Mouse (Mus musculus) naive thymus-derived CD4-positive, alpha-beta T cell, adult 2 months (primary cell): ENCODE measurements around the gene Dnaic1.

Source experiments
- DNase-seq: peaks from one replicate; pipeline ENCODE4 v3.0.0-alpha.2; 2011; ENCODE audit warnings: low read depth

The Dnaic1 gene

GRCm38 (mm10) chr4:41571490-41571889 is 1.9 kb downstream of the Dnaic1 start:
- DNase-seq: peak; percentile 5

GRCm38 (mm10) chr4:41573492-41573891 is 3.9 kb downstream of the Dnaic1 start:
- no peak for DNase-seq

DNA sequence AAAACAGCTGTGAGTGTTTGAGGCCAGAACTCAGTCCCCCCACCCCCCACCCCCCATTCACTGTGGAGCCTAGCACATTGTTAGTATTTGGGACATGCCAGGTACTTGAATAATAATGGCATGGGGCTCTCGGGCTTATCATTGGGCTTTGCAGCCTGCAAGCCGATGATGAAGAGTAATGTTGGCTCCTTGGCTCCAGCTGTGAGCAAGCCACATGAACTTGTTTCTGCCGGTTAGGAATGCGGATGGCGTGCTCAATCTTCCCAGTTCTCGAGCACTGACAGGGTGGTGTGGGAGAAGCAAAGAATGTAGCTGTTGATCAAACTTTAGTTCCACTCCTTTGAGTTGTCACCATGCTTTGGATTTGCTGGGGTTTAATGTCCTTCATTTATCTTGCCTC is 6.3 kb downstream of the Dnaic1 start:
- no peak for DNase-seq

GRCm38 (mm10) chr4:41583353-41583752 is 13.8 kb downstream of the Dnaic1 start:
- no peak for DNase-seq

GRCm38 (mm10) chr4:41602818-41603217 is 33.2 kb downstream of the Dnaic1 start:
- DNase-seq: no peak

- DNase-seq: no peak
Measured at GRCm38 (mm10) chr4:41604476-41605396, 35.2 kb downstream of the Dnaic1 start.

DNA sequence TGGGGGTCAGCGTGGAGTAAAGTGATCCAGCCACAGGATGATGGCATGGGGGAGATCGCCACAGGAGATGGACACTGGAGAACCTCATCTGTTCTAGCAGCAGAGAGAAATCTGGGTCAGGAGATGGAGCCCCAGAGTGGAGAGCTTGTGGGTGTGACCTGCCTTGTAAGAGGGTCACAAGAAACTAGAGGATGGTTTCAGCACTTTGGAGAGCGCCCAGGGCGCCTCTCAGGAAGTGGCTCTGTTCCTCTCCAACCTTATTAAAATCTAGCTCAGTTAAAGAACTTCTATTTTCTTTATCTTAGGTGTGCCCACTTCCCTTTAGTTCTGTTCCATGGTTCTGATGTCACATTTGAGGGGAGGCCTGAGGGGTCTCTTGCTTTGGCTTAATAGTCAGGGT is 37.2 kb downstream of the Dnaic1 start:
- peak; percentile 11 for DNase-seq

GRCm38 (mm10) chr4:41609681-41610593 is 40.4 kb downstream of the Dnaic1 start:
- peak; percentile 19 for DNase-seq

DNA sequence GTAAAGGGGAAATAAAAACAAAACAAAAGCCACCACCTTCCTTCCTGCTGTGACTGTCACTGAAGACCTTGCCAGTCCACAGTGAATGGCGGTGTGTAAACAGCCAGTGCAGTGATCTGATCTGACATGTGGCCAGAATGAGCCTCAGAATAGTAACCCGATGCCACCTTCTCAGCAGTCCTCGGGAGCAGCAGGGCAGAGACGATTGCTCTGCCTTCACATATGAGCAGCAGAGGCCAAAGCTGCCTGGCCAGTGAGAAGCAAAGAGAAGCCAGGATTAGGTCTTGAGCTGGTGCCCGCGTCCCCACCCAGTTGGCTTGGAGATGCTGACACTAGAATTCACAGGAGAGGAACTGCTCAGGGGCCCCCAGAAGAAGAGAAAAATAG is 41.0 kb downstream of the Dnaic1 start:
- no peak for DNase-seq

- DNase-seq: no peak
Measured at GRCm38 (mm10) chr4:41612166-41612565, 42.6 kb downstream of the Dnaic1 start.

DNA sequence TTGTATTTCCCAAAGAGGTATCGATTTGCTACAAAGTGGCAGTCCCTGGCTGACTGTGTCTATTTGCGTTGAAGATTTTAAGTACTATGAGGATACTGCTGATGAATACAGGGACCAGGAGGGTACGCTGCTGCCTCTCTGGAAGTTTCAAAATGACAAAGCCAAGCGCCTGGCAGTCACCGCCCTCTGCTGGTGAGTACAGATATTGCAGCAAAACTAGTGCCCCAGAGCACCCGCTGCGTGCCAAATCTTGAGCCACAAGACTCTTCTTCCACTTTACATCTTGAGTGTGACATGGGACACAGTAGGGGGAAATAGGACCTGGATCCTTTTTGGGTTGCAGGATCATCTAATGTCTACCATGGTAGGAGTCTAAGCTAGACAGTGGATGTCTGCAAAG is 44.6 kb downstream of the Dnaic1 start:
- DNase-seq: peak; percentile 73

DNA sequence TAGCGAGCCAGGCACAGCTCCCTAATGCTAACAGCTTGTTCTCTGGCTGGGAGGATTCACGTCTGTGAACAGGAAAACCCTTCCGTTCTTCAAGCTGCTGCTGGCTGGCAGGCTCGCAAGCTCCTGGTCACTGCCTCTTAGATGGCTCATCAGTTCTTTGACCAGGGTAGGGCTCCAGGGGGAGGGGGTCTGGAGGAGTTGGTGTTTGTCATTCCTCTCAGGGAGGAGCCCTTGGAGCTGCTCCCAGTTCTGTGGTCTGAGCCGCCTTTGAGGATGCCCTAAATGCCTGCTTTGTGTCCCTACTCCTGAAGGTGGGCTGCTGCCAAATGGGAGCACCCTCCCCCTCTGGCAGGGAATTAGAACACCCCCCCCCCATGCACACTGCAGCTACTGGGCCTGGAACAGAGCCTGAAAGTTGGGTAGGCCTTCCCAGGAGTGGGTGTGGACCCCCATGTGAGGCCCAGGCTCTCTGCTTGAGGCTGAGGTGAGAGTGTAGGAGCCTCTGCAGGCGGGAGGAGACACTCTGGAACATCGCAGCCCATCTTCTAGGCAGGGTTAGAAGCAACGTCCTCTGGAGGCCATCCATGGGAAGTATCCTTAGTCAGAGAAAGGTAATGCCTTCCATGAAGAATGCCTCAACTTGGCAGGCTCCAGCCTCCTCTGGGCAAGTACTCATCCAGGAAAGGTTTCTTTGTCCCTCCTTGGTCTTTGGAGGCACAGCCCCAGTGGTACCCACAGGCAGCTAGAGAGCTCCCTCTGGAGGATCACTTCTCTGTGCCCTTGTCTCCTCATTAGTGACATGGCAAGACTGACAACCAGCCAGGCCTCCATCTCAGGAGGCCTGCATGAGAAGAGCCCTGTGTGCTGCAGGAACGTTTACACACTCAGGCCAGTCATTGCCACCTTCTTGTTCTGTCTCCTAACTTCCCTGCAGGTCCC is 46.4 kb downstream of the Dnaic1 start:
- DNase-seq: no peak

DNA sequence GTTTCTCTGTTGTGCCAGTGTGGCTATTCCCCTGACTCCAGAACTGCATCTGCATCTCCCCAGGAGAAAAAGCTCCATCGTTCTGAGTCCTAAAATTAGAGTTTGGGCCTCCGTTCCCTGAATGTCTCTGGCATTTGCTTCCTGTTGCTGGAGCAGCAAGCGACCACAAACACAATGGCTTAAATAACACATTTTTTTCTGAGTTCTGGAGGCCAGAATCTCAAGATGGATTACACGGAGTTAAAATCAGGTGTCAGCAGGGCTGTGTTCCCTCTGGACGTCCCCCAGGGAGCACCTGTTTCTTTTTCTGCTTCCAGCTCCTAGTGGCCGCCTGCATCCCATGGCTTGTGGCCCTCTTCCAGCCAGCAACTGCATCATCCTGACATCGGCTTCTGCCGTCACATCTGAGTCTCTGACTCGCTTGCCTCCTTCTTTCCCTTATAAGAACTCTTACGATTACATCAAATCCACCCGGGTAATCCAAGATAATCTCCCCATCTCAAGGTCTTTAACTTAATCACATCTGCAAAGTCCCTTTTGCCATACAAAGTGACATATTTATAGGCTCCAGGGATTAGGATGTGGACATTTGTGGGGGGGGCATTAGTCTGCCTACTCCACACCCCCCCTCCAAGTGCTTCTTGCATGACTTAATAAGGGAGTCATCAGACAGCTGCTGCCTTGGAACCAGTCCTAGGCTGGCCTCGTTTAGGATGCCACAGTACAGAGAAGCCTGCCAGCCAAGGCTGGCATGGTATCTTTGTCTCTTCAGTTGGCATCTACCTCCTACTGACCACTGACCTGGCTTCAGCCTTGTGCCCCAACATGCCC is 49.6 kb downstream of the Dnaic1 start:
- DNase-seq: no peak

DNA sequence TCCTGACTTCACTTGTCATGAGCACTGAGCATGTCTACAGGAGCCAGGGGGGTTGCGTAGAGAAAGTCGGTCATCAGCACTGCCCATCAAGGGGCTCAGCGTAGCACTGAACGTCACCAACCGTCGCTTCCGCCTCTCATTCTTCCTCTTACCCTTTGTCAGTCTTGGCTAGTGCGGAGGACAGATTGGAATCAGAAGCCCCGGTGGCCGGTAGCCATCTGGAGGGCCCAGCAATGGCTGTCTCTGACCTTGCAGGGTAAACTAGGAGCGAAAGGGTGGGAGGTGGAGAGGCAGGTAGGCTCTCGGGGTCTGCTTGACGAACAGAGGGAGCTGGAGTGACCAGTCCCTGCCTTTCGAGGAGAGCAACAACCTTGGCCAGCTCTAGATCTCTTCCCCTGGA is 52.5 kb downstream of the Dnaic1 start:
- DNase-seq: no peak

DNA sequence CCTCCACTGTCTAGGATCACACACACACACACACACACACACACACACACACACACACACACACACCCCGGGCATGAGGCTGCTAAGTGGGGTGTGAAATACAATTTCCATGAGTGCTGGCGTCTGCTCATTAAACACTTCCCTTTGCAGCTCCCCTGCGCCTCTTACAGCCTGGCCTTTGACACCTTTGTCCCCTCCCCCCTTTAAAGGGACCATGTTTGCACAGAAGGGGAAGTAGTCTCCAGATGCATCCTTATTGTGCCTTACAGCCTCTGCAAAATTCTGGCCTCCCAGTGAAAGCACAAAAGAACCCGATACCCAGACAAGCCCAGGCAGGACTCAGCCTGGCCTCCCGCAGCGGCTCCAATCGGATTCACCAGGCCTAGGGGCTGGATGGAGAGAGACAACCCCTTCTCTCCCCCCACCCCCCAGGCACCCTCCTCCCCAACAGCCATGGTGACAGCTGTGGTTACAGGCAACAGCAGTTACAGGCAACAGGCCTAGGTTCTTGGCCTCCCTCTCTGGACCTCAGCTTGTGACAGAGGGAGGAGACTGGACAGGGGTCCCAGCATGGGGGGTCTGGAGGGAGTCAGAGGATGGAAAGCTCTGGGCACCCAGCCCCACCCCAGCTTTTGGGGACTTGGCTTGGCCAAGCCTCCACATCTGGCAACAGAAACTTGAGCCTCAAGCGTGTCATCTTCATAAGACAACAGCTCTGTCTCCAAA is 58.8 kb downstream of the Dnaic1 start:
- DNase-seq: no peak

- no peak for DNase-seq
Measured at GRCm38 (mm10) chr4:41630196-41630595, 60.6 kb downstream of the Dnaic1 start.

DNA sequence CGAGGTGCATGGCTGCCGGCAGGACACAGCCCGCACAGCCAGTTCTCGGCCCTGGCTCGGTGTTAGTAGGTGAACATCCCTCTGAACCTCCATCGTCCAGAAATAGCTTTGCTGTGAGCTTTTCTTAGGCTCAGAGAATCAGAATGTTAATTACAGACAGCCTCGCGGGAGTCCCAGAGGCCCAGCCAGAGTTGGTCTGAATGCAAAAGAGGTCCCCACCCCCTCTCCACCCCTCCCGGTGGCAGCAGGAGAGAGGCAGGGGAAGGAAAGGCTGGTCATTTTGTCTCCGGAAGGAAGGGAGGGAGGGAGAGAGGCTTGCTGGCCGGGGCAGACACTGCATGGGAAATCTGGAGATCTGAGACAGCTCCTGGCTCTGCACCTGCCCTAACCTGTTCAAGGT is 61.8 kb downstream of the Dnaic1 start:
- no peak for DNase-seq

GRCm38 (mm10) chr4:41633001-41633400 is 63.4 kb downstream of the Dnaic1 start:
- no peak for DNase-seq

DNA sequence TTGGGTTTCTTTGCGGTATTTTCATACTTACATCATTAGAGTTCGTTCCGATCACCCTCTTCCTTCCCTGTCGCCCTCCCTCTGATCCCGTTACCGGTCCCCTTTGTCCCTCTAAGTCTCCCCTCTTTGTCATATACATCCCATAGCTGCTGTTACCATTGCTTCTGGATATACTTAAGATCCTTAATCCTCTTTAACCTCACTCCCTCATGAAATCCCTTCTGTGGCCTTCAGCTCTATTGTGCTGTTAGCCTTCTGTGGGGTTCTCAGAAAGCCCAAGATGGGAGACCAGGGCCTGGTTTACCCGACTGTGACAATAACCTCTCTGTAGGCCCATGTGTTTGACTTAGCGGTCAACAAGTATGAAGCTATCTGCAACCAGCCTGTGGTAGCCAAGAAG is 65.1 kb downstream of the Dnaic1 start:
- no peak for DNase-seq

DNA sequence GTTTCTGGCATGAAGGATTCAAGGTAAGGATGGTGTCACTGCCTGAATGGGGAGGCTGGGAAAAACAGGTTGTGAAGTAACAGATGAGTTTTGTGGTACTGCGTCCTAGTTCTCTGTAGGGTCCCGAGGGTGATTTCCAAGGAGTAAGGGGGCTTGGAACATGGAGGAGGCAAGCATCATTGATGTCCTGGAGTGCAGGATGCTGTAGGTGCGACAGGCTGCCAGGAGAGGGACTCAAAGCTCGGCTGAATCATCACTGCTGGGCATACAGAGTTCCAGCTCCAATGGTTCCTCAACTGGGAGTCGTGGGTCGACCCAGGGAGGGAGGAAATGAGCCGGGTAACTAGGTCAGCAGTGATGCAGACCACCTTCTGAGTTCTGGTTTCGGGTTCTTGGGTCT is 65.6 kb downstream of the Dnaic1 start:
- DNase-seq: no peak
